Mouse (Mus musculus) hematopoietic stem cell, adult 5-6 weeks (primary cell): ENCODE data around the gene Ndfip2. TPM values are rescaled to one million over a fixed set of nuclear protein-coding genes. Genes with fewer than 3 reads are reported as not detected.

Experiments used
- ATAC-seq, 2 experiments: fragments of 125-278 bp in 1 of 2; replicated peaks in 1 of 2; 2 replicates each; pipeline ENCODE4 v1.8.0; 2016 to 2017; ENCODE audit warnings: inconsistent platforms in 2 of 2, mild to moderate bottlenecking in 2 of 2, moderate number of reproducible peaks in 2 of 2, low read depth in 1 of 2, moderate TSS enrichment in 1 of 2; ENCODE audit not compliant: low FRiP score in 2 of 2, poor library complexity in 2 of 2, severe bottlenecking in 2 of 2, insufficient read depth in 1 of 2, low TSS enrichment in 1 of 2
- total RNA-seq: library from RNA; stranded (forward); fragments of 172-1452, 232-1000 nt; gene quantifications from 2 replicates; pipeline ENCODE4 v1.2.3, GENCODE M21; 2017

Ndfip2 gene
- total RNA-seq, 1 experiment from 2014 or later: 17.4 TPM

GRCm38 (mm10) chr14:105322829-105323228 is 64.5 kb downstream of the Ndfip2 start:
- ATAC-seq: no peak

GRCm38 (mm10) chr14:105323448-105323847 is 65.1 kb downstream of the Ndfip2 start:
- no peak for ATAC-seq

GRCm38 (mm10) chr14:105328397-105329302 is 70.3 kb downstream of the Ndfip2 start:
- ATAC-seq: peak; percentile 83 to 88

- no peak for ATAC-seq
Observed at GRCm38 (mm10) chr14:105333475-105334094, 75.2 kb downstream of the Ndfip2 start.

GRCm38 (mm10) chr14:105341765-105342164 is 83.4 kb downstream of the Ndfip2 start:
- ATAC-seq: no peak

- ATAC-seq: 0 out of 4 replicates have a peak, but pooled peaks of 1 of the 2 experiments have one; percentile 4
Observed at GRCm38 (mm10) chr14:105354121-105354520, 95.7 kb downstream of the Ndfip2 start.

Other genes with a start within 250 kb of the Ndfip2 start
- 97.7 and 104 TPM in 2 replicates for gene Rbm26, start 81.2 kb upstream of the Ndfip2 start, total RNA-seq